Mouse (Mus musculus) macrophage (primary cell): ENCODE results near the gene Pigx. TPM values are rescaled to one million over a fixed set of nuclear protein-coding genes. Genes with fewer than 3 reads are reported as not detected.
"Not testable (repeated sequence)": the region's sequence is repeated elsewhere in the genome, so short reads cannot be mapped to it uniquely, and the experiment has no call there.

ENCODE experiments used
- H3K27ac ChIP-seq: fragments of 350-480 bp; formaldehyde crosslinking; 2 replicates; pipeline ENCODE4 v1.9.0; 2021
- H3K36me3 ChIP-seq: fragments of 350-480 bp; formaldehyde crosslinking; 2 replicates; pipeline ENCODE4 v1.9.0; 2021; ENCODE audit errors: inconsistent target
- H3K4me3 ChIP-seq: fragments of 350-480 bp; formaldehyde crosslinking; 2 replicates; pipeline ENCODE4 v1.9.0; 2021; ENCODE audit errors: inconsistent target
- H3K79me2 ChIP-seq: fragments of 350-480 bp; formaldehyde crosslinking; 2 replicates; pipeline ENCODE4 v1.9.0; 2021; ENCODE audit errors: inconsistent target
- WGBS: methylation state at CpG from one replicate; pipeline ENCODE4 v1.1.7; 2026; ENCODE audit warnings: inconsistent platforms; ENCODE audit not compliant: missing documents; 5-methylcytosine and 5-hydroxymethylcytosine counted together
- polyA plus RNA-seq: library from polyadenylated mRNA; stranded (reverse); fragments of 250-400 nt; gene quantifications from 3 replicates; pipeline ENCODE4 v1.2.4, GENCODE M21; 2018; ENCODE audit warnings: inconsistent platforms

Gene Pigx
- polyA plus RNA-seq, 1 experiment from 2014 or later = 30.5 TPM

DNA sequence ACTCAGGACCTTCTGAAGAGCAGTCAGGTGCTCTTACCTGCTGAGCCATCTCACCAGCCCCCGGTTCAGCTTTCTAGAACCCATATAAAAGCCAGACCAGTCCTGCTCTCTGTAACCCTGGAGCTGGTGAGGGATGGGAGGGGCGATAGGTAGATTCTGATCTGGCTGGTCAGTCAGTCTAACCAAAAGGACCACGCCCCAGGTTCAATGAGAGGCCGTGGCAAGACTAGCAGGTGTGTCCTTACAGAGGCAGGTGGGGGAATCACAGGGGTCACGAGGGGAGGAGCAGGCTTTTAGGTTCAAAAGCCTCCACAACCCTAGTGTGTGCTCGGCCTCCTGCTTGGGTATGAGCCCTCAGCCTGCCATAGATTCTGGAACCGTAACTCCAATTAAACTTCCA is 8.1 kb downstream of the Pigx start:
- 98% methylated on average over 7 of the region's 7 CpGs for WGBS
- Histone ChIP-seq H3K27ac (no peak overlapping the region), H3K36me3 (peaks cover 26% of the 10 kb centered on the region; the same call in 1 of the 2 replicates), H3K4me3 (no peak overlapping the region), H3K79me2 (peaks cover under 1% of the 10 kb centered on the region; the same call in 1 of the 2 replicates)

DNA sequence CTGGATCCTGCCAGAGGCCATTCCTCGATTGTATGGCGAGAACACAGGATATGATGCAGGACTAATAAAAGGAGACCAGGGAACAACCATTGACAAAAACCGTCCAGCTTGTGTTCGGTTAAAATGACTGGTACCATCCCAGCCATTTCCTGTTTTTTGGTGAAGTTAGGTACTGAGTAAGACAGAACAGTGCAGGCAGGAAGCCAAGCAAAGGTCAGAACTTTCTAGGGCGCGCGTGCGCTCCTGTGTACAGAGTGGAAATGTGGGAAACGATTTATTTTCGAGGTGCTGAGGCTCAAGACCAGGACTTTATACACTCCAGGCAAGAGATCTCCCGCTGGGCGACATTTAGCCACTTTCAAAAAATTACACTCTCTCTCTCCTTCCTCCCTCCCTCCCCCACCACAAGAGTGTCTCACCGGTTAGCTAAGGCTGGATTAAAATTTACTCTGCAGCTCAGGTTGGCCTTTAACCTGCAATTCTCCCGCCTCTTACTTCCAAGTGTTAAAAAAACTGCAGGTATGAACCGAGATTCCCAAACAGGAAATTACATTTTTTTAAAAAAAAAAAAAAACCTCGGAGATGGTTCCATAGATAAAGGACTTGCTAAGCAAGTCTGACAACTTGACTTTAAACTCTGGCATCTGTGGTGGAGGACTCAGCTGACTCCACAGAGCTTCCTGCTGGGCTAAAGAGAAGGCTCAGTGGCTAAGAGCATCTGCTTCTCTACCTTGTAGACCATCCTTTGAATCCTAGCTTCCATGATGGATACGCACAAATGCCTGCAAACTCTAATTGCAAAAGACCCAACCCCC is 11.7 kb downstream of the Pigx start:
- H3K36me3 ChIP-seq = peaks cover 33% of the 10 kb centered on the region; the same call in 1 of the 2 replicates
- no peak overlapping the region for H3K27ac ChIP-seq
- H3K79me2 ChIP-seq = no peaks in the 10 kb centered on the region
- 20% methylated on average over 17 of the region's 17 CpGs for WGBS
- H3K4me3 ChIP-seq = no peak overlapping the region

DNA sequence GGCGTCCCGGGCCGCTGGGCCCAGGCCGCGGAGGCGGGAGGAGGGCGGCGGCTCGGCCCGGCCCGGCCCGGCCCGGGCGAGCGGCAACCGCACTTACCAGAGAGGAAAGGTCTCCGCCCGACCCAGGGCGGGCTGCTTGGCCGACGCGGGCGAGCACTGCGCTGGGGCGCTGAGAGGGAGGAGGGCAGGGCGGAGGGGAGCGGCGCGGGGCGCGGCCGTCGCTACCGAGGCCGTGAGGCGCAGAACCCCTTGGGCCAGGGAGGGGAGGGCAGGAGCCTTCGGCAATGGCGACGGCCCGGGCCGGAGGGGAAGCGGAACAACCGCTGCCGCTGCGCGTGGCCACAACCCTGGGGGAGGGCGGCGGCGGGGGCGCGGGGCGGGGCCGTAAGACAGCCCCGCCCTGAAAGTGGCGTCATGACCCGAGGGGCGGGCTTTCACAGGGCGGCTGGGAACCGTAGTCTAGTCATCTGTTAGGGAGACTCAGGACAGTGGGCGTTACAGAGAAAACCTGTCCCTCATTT is 20.5 kb downstream of the Pigx start, which contains the start of gene Pak2:
Pak2 (minus strand) TSS at position 352 of the 521 bp plus-strand sequence.
- under 1% methylated on average over 41 of the region's 60 CpGs for WGBS
- Histone ChIP-seq H3K79me2 (peaks cover 47% of the 10 kb centered on the region), H3K4me3 (peak within 1 kb of the TSS; percentile 90), H3K36me3 (no peaks in the 10 kb centered on the region), H3K27ac (peak within 1 kb of the TSS; percentile 72)

DNA sequence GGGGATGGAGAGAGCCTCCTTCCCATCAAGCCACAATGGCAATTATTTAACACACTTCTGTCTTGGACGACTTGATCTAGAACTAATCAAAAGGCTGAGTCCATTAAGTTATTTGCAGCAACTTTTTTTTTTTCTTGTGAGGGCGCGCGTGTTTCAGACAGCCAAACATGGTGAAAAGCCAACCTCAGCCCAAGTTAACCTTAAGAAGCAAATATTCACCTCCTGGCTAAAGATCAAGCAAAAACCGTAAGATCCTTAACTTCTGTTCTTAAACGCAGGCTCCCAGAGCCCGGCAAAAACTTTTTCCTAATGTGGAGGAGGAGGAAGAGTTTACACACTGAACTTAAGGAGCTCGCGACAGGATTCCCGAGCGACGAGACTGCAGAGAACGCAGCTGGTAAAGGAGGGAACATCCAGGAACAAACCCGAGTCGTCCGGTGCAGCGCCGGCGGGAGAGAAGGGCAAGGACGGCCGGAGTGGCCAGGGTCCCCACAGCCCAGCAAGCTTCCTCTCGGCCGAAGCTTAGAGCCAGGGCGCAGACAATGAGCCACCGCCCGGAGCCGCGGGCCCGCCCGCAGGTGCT is 21.0 kb downstream of the Pigx start:
- under 1% methylated on average over 30 of the region's 30 CpGs for WGBS
- Histone ChIP-seq H3K36me3 (no peaks in the 10 kb centered on the region), H3K27ac (peak overlapping the region; percentile 72), H3K4me3 (peak overlapping the region; percentile 90), H3K79me2 (peaks cover 52% of the 10 kb centered on the region)

DNA sequence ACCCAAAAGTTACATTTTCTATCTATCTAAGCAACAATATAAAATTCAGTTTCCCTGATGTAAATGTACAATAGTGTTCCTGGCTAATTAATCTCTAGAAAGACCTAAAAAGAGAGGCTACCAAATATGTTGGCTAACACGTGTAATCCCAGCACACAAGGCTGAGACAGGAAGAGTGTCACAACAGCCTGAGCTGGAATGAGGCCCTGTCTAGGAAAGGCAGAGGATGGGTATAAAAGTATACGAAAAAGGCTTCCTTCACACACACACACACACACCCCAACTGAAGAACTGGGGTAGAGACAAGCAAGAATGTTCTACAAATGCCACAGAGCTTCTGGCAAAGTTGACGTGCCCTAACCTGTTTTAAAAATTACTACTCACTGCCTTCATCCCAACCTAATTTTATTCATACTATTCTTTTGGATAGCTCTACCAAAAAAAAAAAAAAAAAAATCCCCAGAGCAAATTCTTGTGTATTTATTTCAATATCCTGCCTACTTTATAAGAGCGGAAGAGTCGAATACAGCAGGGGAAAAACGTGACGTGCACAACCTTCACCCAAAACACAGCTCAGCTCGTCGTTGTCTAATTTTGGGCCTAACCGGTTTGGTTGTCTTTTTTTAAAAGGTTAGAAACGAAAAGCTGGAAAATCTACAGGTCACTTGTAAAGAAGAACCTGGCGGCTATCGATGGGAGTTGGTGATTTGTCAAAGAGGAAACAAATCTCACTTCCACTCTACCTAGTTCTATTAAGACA is 21.7 kb downstream of the Pigx start:
- Histone ChIP-seq H3K36me3 (no peaks in the 10 kb centered on the region), H3K27ac (peak overlapping the region; percentile 72), H3K4me3 (peak overlapping the region; percentile 90), H3K79me2 (peaks cover 59% of the 10 kb centered on the region)
- WGBS = 3% methylated on average over 13 of the region's 13 CpGs

DNA sequence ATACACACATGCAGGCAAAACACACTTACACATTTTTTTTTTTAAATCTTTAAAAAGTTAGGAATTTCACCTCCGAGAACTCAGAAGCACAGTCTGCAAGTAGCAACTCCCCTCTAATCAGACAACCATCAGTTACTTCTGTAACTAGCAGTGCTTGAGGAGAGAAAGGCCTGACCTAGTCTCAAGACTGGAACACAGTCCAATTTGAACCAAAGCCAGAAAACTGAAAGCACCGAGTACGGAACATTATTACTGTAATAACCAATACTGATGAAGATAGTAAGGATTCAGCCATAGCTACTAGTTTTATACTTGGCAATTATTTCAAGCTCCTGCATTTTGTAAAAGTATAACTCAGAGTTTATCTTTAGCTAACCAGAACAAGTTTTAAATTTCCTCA is 23.1 kb downstream of the Pigx start:
- H3K27ac ChIP-seq = no peak overlapping the region
- 0 out of 2 replicates have a peak overlapping the region, but pooled peaks have one; percentile 1 for H3K4me3 ChIP-seq
- no peaks in the 10 kb centered on the region for H3K36me3 ChIP-seq
- 63% methylated on average over 3 of the region's 3 CpGs for WGBS
- peaks cover 73% of the 10 kb centered on the region for H3K79me2 ChIP-seq

DNA sequence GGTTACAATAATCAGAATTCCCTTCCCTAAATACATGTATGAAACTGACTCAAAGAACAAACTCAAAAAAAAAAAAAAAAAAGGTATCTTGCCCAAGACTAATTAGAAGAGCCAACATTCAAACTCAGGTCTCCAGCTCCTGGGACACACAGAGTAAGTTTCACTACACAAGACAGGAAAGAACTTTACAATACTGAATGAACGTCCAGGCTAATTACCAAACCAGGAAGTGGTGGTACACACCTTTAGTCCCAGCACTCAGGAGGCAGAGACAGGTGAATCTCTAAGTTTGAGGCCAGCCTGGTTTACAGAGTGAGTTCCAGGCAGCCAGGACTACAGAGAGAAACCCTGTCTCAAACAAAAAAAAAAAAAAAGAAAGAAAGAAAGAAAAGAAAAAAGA is 23.8 kb downstream of the Pigx start:
- 0% methylated on average over 1 of the region's 1 CpGs for WGBS
- Histone ChIP-seq H3K36me3 (no peaks in the 10 kb centered on the region), H3K27ac (no peak overlapping the region), H3K4me3 (no peak overlapping the region), H3K79me2 (peaks cover 80% of the 10 kb centered on the region)

DNA sequence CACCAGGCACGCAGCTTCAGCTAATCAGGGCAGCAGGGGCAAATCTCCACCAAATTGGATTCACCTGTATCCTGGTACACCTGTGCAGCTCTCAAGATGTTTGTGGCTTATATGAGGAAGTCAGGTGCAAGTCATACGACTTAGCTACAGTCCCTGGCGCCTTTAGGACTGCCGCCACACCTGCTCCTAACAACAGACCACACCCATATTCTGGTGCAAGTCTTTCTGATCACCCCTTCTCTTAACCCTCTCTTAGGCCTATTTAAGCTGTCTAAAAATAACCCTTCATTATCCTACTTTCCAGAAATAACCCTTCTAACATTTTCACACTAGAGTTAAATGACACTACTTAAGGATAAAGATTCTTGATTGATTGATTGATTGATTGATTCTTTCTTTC is 29.5 kb downstream of the Pigx start:
- no CpG with 5 or more reads among the region's 4 CpGs for WGBS
- peaks cover 100% of the 10 kb centered on the region for H3K79me2 ChIP-seq
- H3K4me3 ChIP-seq, H3K27ac ChIP-seq, H3K36me3 ChIP-seq: not testable (repeated sequence)

DNA sequence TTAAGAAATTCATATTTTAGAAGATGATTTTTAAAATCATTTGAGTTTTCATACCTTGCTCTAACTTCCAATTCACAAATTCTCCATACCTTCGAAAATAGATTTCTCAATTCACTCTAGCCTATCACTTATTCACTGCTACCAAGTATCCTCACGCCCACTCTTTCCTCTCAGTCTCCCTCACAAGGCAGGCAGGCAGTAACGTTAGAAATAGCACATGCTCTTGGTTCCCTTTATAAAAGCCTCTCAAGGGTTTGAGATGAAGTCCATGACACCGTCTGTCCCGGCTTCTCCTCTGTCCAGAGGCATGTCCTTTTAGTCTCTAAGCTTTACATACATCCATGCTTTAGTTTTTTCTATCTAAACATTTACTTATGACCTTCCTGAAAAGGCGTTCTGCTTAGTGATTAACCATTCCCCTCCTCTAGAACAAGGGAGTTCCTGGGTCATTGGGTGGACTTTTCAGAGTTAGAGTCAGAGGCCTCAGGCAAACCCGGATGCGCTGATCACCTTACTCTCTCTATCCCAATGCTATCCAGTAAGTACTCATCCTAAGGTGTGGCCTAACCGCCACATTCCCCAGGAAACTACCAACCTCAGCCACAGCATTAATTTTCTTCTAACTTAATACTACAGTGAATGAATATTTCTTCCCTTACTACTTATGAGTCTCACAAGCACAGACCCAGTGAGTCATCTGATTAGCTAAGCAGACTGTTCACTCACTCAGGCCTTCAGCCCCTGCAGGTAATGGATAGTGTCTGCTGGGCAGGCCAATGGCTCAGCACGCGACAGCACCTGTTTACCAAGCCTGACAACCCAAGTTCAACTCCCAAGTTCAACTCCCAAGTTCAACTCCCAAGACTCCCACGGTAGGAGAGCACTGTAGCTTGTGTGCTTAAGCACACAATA is 30.9 kb downstream of the Pigx start:
- Histone ChIP-seq H3K79me2 (peaks cover 100% of the 10 kb centered on the region), H3K36me3 (no peaks in the 10 kb centered on the region), H3K27ac (no peak overlapping the region), H3K4me3 (no peak overlapping the region)
- WGBS = 71% methylated on average over 12 of the region's 12 CpGs

DNA sequence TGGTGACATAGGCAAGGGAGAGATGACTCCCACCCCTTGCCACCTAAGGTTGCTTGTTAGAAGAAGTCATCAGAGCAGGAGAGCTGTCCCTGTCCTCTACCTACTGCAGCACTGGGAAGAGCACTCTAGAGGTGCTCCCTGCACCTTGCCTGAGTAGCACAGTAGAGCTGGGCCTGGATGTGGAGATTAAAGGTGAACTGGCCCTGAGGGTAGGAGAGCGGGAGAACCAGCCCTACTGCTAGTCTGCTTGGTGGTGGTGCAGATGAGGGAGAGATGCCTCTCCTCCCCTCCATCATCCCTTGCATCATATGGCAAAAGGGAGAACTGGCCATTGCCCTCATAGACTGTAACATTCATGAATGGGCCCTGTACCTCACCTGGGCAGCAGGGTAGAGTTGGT is 32.6 kb downstream of the Pigx start:
- H3K4me3 ChIP-seq = no peak overlapping the region
- no peak overlapping the region for H3K27ac ChIP-seq
- WGBS = 100% methylated on average over 1 of the region's 1 CpGs
- H3K36me3 ChIP-seq = no peaks in the 10 kb centered on the region
- peaks cover 100% of the 10 kb centered on the region for H3K79me2 ChIP-seq

DNA sequence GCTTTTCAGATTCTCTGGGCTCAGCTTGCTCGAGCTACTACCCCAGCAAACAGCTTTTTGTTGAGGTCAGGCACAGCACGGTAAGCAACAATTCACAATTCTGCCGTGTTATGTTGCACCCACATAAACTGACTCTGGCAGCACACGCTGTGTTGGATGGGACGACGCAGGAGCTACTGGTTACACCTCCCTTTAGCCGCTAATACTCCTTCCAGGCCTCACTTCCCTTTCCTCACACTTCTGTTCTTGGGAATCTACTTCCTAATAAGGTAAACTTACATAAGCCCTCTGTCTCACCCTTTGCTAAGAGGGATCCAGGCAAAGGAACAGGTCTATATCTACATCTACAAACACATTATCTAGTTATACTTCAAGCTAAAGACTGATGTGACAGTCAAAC is 35.6 kb downstream of the Pigx start:
- Histone ChIP-seq H3K36me3 (no peaks in the 10 kb centered on the region), H3K4me3 (no peak overlapping the region), H3K79me2 (peaks cover 100% of the 10 kb centered on the region), H3K27ac (no peak overlapping the region)
- 38% methylated on average over 7 of the region's 7 CpGs for WGBS

DNA sequence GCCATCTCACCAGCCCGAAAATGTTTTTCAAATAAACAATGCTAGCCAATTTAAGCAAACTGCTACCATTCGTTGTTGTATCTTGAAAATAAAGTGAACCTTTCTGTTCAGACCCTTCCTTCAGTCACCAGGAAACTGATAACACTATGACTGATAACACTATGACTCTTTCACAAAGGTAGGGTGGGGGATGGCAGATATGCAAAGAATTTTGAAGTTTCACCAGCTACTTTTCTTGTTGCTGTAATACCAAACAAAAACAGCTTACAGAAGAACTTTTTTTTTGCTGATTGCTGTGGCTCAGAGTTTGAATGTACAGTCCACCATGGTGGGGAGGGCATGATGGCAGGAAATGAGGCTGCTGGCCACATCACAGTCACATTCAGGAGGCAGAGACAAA is 37.3 kb downstream of the Pigx start:
- Histone ChIP-seq H3K4me3 (no peak overlapping the region), H3K27ac (peak overlapping the region; percentile 57), H3K36me3 (no peaks in the 10 kb centered on the region), H3K79me2 (peaks cover 100% of the 10 kb centered on the region)
- WGBS = 78% methylated on average over 2 of the region's 2 CpGs

DNA sequence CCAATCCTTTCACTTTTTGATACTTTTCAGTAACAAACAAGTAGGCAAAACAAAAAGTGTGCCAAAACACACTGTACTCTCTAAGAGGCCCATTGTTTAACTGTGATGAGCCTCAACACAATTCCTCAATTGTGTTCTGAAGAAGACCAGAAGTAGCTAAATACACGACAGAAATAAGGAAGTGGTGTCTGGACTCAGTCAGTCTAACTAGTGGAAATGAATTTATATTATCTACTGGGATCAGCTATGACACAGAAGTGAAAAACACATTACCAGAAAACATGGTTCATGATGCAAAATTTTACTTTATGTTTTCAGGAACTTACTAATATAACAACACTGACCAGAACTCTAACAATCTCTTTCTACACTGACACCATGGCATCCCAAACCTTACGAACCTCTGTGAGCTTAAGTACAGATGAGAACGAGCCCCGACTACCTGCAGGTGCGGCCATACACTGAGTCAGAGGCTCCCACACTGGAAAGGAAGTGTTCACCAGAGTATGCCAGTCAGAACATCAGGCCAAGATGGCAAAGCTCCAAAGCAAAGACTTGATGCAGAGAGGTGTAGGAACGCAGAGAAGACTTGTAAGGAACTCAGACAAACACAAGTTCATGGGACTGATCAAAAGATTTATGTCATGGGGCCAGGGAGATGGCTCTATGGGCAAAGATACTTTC is 39.6 kb downstream of the Pigx start:
- WGBS = 7% methylated on average over 6 of the region's 6 CpGs
- no peak overlapping the region for H3K4me3 ChIP-seq
- H3K79me2 ChIP-seq = peaks cover 100% of the 10 kb centered on the region
- peak overlapping the region; percentile 31 for H3K27ac ChIP-seq
- no peaks in the 10 kb centered on the region for H3K36me3 ChIP-seq
